Mouse (Mus musculus) ES-Bruce4 (cell line): ENCODE results near the gene 2210016F16Rik.

ENCODE experiments used
- CTCF ChIP-seq: IDR thresholded peaks from one replicate; pipeline ENCODE4 v1.8.1; 2011; ENCODE audit warnings: low read depth, low read length
- EP300 ChIP-seq: IDR thresholded peaks from 2 replicates; pipeline ENCODE4 v1.6.1; 2011; ENCODE audit warnings: low read depth, low read length; ENCODE audit not compliant: insufficient read depth
- POLR2A ChIP-seq: IDR thresholded peaks from one replicate; pipeline ENCODE4 v1.8.1; 2011; ENCODE audit warnings: low read length; ENCODE audit not compliant: insufficient read depth

DNA sequence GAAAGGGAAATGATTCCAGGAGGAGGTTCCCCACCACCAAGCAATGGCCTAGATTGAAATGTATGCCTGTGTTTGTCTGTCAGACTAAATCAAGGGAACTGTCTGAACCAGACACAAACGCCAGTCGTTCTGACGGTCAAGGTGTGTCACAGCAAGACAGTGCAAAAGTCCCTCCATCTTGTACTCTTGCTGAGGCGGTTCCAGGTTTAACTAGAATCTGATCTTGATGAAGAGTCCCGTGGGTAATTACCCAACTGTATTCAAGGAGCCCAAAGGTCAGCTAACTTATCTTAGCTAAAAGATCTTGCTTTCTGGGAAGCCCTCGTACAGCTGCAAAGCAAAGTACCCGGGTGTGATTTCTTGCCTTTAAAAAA is 509 bp upstream of the 2210016F16Rik start:
- TF ChIP-seq POLR2A (no peak), CTCF (no peak), EP300 (no peak)
